Mouse (Mus musculus) C2C12 (cell line): ENCODE results near the gene Cdh6. TPM values are rescaled to one million over a fixed set of nuclear protein-coding genes. Genes with fewer than 3 reads are reported as not detected.

Source experiments
- H3K27me3 ChIP-seq: one replicate; pipeline ENCODE4 v1.6.1; 2011; ENCODE audit not compliant: control insufficient read depth, insufficient read depth, insufficient read length
- H3K36me3 ChIP-seq: one replicate; pipeline ENCODE4 v1.6.1; 2011; ENCODE audit not compliant: control insufficient read depth, insufficient read depth
- H3K4me3 ChIP-seq: one replicate; pipeline ENCODE4 v1.5.1; 2011; ENCODE audit warnings: mild to moderate bottlenecking, control low read depth; ENCODE audit not compliant: poor library complexity, insufficient read depth, severe bottlenecking
- H3K79me2 ChIP-seq: one replicate; pipeline ENCODE4 v1.6.1; 2011; ENCODE audit not compliant: control insufficient read depth, insufficient read depth
- H3K79me3 ChIP-seq: one replicate; pipeline ENCODE4 v1.6.1; 2011; ENCODE audit warnings: low read depth, control low read depth
- H3ac ChIP-seq: one replicate; pipeline ENCODE3; 2011; ENCODE audit warnings: low read depth; ENCODE audit not compliant: control insufficient read depth, insufficient read length
- CEBPB ChIP-seq: IDR thresholded peaks from one replicate; pipeline ENCODE4 v1.6.1; 2011; ENCODE audit warnings: low read depth, mild to moderate bottlenecking, control low read depth, moderate library complexity
- CTCF ChIP-seq: IDR thresholded peaks from one replicate; pipeline ENCODE4 v1.5.1; 2011; ENCODE audit not compliant: control insufficient read depth, insufficient read depth, insufficient read length
- FOSL1 ChIP-seq: IDR thresholded peaks from one replicate; pipeline ENCODE4 v1.8.0; 2011; ENCODE audit warnings: mild to moderate bottlenecking, low read length; ENCODE audit not compliant: poor library complexity, insufficient read depth, severe bottlenecking
- MAX ChIP-seq: IDR thresholded peaks from one replicate; pipeline ENCODE4 v1.6.1; 2011; ENCODE audit warnings: mild to moderate bottlenecking, control low read depth
- MYOD1 ChIP-seq: IDR thresholded peaks from one replicate; pipeline ENCODE4 v1.6.1; 2011; ENCODE audit warnings: low read depth; ENCODE audit not compliant: control insufficient read depth, insufficient read length
- MYOG ChIP-seq: IDR thresholded peaks from one replicate; pipeline ENCODE4 v1.6.1; 2011; ENCODE audit not compliant: control insufficient read depth, insufficient read length; ENCODE audit errors: extremely low read depth
- USF1 ChIP-seq: IDR thresholded peaks from one replicate; pipeline ENCODE4 v1.6.1; 2011; ENCODE audit warnings: low read depth, mild to moderate bottlenecking, control low read depth, moderate library complexity
- polyA plus RNA-seq: library from polyadenylated mRNA; unstranded; fragments of >200 nt; fragmentation: generic; extraction: Trizol; gene quantifications from one replicate; pipeline ENCODE4 v1.2.1, GENCODE M21; 2012; ENCODE audit warnings: missing spikeins

The Cdh6 gene
- polyA plus RNA-seq, 1 experiment: under 0.01 TPM

GRCm38 (mm10) chr15:13130246-13130645, 43.2 kb downstream of the Cdh6 start:
- no peak for TF ChIP-seq MYOD1
- TF ChIP-seq CEBPB: no peak
- no peak for TF ChIP-seq FOSL1
- no peak for TF ChIP-seq CTCF
- no peak for TF ChIP-seq MYOG
- TF ChIP-seq USF1: no peak
- no peak for TF ChIP-seq MAX
- Histone ChIP-seq H3K4me3 (no peak overlapping the region), H3K36me3 (no peaks in the 10 kb centered on the region), H3K79me3 (no peaks in the 10 kb centered on the region), H3K79me2 (no peaks in the 10 kb centered on the region), H3K27me3 (no peaks in the 10 kb centered on the region), H3ac (no peak overlapping the region)

GRCm38 (mm10) chr15:13100341-13100740, 73.1 kb downstream of the Cdh6 start:
- TF ChIP-seq CEBPB (no peak), MYOD1 (no peak), FOSL1 (no peak), MYOG (no peak), CTCF (no peak), USF1 (no peak), MAX (no peak)
- Histone ChIP-seq H3K27me3 (no peaks in the 10 kb centered on the region), H3K36me3 (no peaks in the 10 kb centered on the region), H3ac (no peak overlapping the region), H3K79me3 (no peaks in the 10 kb centered on the region), H3K4me3 (no peak overlapping the region), H3K79me2 (no peaks in the 10 kb centered on the region)

- Histone ChIP-seq H3K4me3 (no peak overlapping the region), H3K79me2 (no peaks in the 10 kb centered on the region), H3K27me3 (no peaks in the 10 kb centered on the region), H3K79me3 (no peaks in the 10 kb centered on the region), H3ac (no peak overlapping the region), H3K36me3 (no peaks in the 10 kb centered on the region)
- TF ChIP-seq FOSL1 (no peak), MYOG (no peak), CTCF (no peak), USF1 (no peak), MAX (no peak)
These were observed 75.6 kb downstream of the Cdh6 start for GRCm38 (mm10) chr15:13097861-13098260.

GRCm38 (mm10) chr15:13095406-13095805, 78.1 kb downstream of the Cdh6 start:
- no peak overlapping the region for H3ac ChIP-seq
- H3K36me3 ChIP-seq: no peaks in the 10 kb centered on the region
- no peaks in the 10 kb centered on the region for H3K79me3 ChIP-seq
- H3K4me3 ChIP-seq: no peak overlapping the region
- no peaks in the 10 kb centered on the region for H3K79me2 ChIP-seq
- H3K27me3 ChIP-seq: no peaks in the 10 kb centered on the region
- TF ChIP-seq CTCF (no peak), MYOD1 (no peak), MYOG (no peak), CEBPB (no peak), FOSL1 (no peak), MAX (no peak), USF1 (no peak)

GRCm38 (mm10) chr15:13094881-13095256, 78.6 kb downstream of the Cdh6 start:
- Histone ChIP-seq H3K4me3 (no peak overlapping the region), H3K36me3 (no peaks in the 10 kb centered on the region), H3K79me3 (no peaks in the 10 kb centered on the region), H3K27me3 (no peaks in the 10 kb centered on the region), H3K79me2 (no peaks in the 10 kb centered on the region), H3ac (no peak overlapping the region)
- TF ChIP-seq MAX (no peak), CEBPB (no peak), MYOG (no peak), USF1 (no peak), CTCF (no peak), FOSL1 (no peak), MYOD1 (no peak)
